Mouse (Mus musculus) midbrain, embryonic 11.5 days (tissue): ENCODE measurements around the gene Trp53bp2. TPM values are rescaled to one million over a fixed set of nuclear protein-coding genes. Genes with fewer than 3 reads are reported as not detected.

Experiments
- ATAC-seq: fragments of 200-750 bp; cut with Nextera tagmentation; 2 replicates; pipeline ENCODE4 v1.8.0; 2017; ENCODE audit warnings: moderate TSS enrichment, moderate library complexity; ENCODE audit not compliant: low FRiP score
- DNase-seq: peaks from one replicate; pipeline ENCODE4 v3.0.0; 2015; ENCODE audit warnings: low spot score; ENCODE audit errors: missing footprints
- H3K27ac ChIP-seq: fragments of 300-500 bp; sonication (generic); 2 replicates; pipeline ENCODE4 v1.5.1; 2014; ENCODE audit warnings: low read depth, low read length
- H3K27me3 ChIP-seq: fragments of 300-500 bp; sonication (generic); 2 replicates; pipeline ENCODE4 v1.6.1; 2014; ENCODE audit warnings: mild to moderate bottlenecking, low read length, moderate library complexity, mixed read lengths; ENCODE audit not compliant: control insufficient read depth, insufficient read depth
- H3K36me3 ChIP-seq: fragments of 300-500 bp; sonication (generic); 2 replicates; pipeline ENCODE4 v1.6.1; 2014; ENCODE audit warnings: mild to moderate bottlenecking, low read length, moderate library complexity, mixed read lengths; ENCODE audit not compliant: control insufficient read depth, insufficient read depth
- H3K4me1 ChIP-seq: fragments of 300-500 bp; sonication (generic); 2 replicates; pipeline ENCODE4 v1.6.1; 2014; ENCODE audit warnings: low read length; ENCODE audit not compliant: control insufficient read depth, insufficient read depth
- H3K4me2 ChIP-seq: fragments of 300-500 bp; sonication (generic); 2 replicates; pipeline ENCODE4 v1.6.1; 2014; ENCODE audit warnings: mild to moderate bottlenecking, moderate library complexity
- H3K4me3 ChIP-seq: fragments of 300-500 bp; sonication (generic); 2 replicates; pipeline ENCODE4 v1.5.1; 2014; ENCODE audit warnings: low read depth, low read length
- H3K9ac ChIP-seq: fragments of 300-500 bp; sonication (generic); 2 replicates; pipeline ENCODE4 v1.6.1; 2014; ENCODE audit warnings: low read length
- H3K9me3 ChIP-seq: fragments of 300-500 bp; sonication (generic); 2 replicates; pipeline ENCODE4 v1.6.1; 2016; ENCODE audit warnings: low read length; ENCODE audit not compliant: control insufficient read depth
- whole genome bisulfite sequencing: fragments of 180-500 bp; shearing (Covaris S2); extraction: QIAGEN DNeasy Blood & Tissue Kit; methylation state at CpG from one replicate; pipeline ENCODE4 v1.1.7; 2014; 5-methylcytosine and 5-hydroxymethylcytosine counted together
- polyA plus RNA-seq: library from polyadenylated mRNA; unstranded; fragments of >200 nt; fragmentation: Nextera tagmentation; extraction: Ambion mirVana; gene quantifications from 2 replicates; pipeline ENCODE4 v1.2.1, GENCODE M21; 2014

The Trp53bp2 gene
- polyA plus RNA-seq, 1 experiment from 2014 or later, result 34.8 TPM

DNA sequence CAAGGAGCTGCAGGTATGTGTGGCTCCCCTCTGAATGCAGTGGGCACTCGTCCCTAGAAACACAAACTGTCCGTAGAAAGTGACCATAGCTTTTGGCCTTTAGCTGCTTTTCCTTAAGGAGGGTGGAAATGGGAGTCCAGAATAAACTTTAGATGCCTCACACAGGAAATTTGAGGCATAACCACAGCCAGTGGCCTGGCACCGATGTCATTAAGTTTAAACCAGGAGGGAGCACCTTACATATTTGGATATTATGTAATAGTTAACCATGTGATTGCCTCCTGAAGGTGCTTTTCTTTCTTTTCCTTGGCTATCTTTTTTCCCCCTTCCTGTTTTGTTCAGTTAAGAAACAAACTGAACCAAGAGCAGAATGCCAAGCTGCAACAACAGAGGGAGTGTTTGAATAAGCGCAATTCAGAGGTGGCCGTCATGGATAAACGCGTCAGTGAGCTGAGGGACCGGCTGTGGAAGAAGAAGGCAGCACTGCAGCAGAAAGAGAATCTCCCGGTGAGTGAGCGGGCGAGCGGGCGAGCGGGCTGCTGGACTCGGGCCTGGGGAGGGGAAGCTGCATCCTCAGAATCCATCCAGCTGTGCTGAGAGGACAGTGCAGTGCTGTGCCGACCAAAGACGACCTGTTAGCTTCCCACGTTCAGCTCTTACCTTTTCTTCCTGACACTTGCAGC, 33.0 kb downstream of the Trp53bp2 start:
- Histone ChIP-seq H3K9ac (no peak overlapping the region), H3K9me3 (no peaks in the 10 kb centered on the region), H3K36me3 (peaks cover 14% of the 10 kb centered on the region; the same call in 1 of the 2 replicates), H3K4me2 (no peak overlapping the region), H3K4me3 (no peak overlapping the region), H3K27me3 (no peaks in the 10 kb centered on the region), H3K4me1 (no peaks in the 10 kb centered on the region), H3K27ac (no peak overlapping the region)
- ATAC-seq, result no peak
- DNase-seq, result peak; percentile 78
- 89% methylated on average over 18 of the region's 18 CpGs for WGBS

- Histone ChIP-seq H3K27ac (no peak overlapping the region), H3K9ac (no peak overlapping the region), H3K4me3 (no peak overlapping the region), H3K36me3 (peaks cover 21% of the 10 kb centered on the region; the same call in 1 of the 2 replicates), H3K27me3 (no peaks in the 10 kb centered on the region), H3K4me1 (no peaks in the 10 kb centered on the region), H3K9me3 (no peaks in the 10 kb centered on the region), H3K4me2 (no peak overlapping the region)
- ATAC-seq (no peak), DNase-seq (peak; percentile 14)
- 80% methylated on average over 2 of the region's 2 CpGs for WGBS
Observed at GRCm38 (mm10) chr1:182444116-182444515, 35.1 kb downstream of the Trp53bp2 start.

DNA sequence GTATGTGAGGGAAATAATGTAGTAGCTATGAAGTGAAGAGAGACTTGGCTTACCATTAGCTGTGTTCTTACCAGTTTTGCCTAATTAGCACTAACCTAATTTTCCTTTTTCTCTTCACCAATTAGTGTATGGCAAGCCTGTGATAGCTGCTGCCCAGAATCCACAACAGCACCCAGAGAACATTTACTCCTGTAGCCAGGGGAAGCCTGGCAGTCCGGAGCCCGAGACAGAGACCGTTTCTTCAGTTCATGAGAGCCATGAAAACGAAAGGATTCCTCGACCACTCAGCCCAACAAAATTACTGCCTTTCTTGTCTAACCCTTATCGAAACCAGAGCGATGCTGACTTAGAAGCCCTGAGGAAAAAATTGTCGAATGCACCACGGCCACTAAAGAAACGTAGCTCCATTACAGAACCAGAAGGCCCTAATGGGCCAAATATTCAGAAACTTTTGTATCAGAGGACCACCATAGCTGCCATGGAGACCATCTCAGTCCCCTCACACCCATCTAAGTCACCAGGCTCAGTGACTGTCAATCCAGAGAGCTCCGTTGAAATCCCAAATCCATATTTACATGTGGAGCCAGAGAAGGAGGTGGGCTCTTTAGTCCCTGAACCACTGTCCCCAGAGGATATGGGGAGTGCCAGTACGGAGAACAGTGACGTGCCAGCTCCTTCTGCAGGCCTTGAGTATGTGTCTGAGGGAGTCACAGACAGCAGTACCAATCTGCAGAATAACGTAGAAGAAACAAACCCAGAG, 39.5 kb downstream of the Trp53bp2 start:
- H3K4me2 ChIP-seq, result no peak overlapping the region
- no peak overlapping the region for H3K27ac ChIP-seq
- no peak overlapping the region for H3K4me3 ChIP-seq

DNA sequence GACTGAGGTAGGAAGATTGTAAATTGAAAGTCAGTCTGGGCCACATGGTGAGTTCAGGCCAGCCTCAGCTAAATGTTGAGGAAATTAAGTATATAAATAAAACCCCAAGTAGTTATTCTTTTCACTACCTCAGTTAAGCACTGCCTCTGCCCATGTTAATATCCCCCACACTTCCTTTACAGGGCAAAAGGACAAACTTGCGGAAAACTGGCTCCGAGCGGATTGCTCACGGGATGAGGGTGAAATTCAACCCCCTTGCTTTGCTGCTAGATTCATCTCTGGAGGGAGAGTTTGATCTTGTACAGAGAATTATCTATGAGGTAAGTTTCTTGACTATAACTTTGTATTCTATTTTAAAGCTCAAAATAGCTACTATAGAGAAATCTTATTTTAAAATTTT, 43.5 kb downstream of the Trp53bp2 start:
- 86% methylated on average over 4 of the region's 4 CpGs for WGBS

More for the DNA sequence above, 39.5 kb downstream of the Trp53bp2 start:
- Histone ChIP-seq H3K27me3 (no peaks in the 10 kb centered on the region), H3K36me3 (peaks cover 22% of the 10 kb centered on the region), H3K4me1 (no peaks in the 10 kb centered on the region), H3K9me3 (no peaks in the 10 kb centered on the region), H3K9ac (no peak overlapping the region)
- DNase-seq (no peak), ATAC-seq (no peak)
- WGBS, result 96% methylated on average over 14 of the region's 14 CpGs

GRCm38 (mm10) chr1:182455080-182455479, 46.1 kb downstream of the Trp53bp2 start:
- Histone ChIP-seq H3K4me2 (no peak overlapping the region), H3K4me1 (no peaks in the 10 kb centered on the region), H3K9ac (no peak overlapping the region), H3K36me3 (peaks cover 5% of the 10 kb centered on the region), H3K9me3 (no peaks in the 10 kb centered on the region), H3K4me3 (no peak overlapping the region), H3K27ac (no peak overlapping the region), H3K27me3 (no peaks in the 10 kb centered on the region)
- WGBS, result 90% methylated on average over 2 of the region's 2 CpGs
- ATAC-seq (no peak), DNase-seq (no peak)

More for the DNA sequence above, 43.5 kb downstream of the Trp53bp2 start:
- H3K9ac ChIP-seq, result no peak overlapping the region
- ATAC-seq, result no peak
- H3K36me3 ChIP-seq, result peaks cover 13% of the 10 kb centered on the region
- no peak overlapping the region for H3K27ac ChIP-seq
- H3K9me3 ChIP-seq, result no peaks in the 10 kb centered on the region
- H3K4me2 ChIP-seq, result no peak overlapping the region
- H3K4me3 ChIP-seq, result no peak overlapping the region
- no peaks in the 10 kb centered on the region for H3K4me1 ChIP-seq
- DNase-seq, result no peak
- no peaks in the 10 kb centered on the region for H3K27me3 ChIP-seq

DNA sequence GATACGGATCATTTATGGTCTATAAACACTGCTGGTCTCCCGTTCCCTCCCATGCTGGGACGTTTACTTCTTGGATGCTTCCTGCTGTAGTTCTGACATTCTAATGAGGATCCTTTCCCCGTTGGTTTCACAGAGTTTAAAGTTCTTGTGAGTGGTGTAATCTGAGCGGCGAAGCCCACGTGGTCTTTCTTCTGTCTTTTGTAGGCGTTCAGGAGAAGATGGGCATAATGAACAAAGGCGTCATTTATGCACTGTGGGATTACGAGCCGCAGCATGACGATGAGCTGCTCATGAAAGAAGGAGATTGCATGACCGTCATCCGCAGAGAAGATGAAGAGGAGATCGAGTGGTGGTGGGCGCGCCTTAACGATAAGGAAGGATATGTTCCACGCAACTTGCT, 49.6 kb downstream of the Trp53bp2 start:
- DNase-seq (no peak), ATAC-seq (no peak)
- WGBS, result 88% methylated on average over 19 of the region's 19 CpGs
- Histone ChIP-seq H3K9ac (no peak overlapping the region), H3K27me3 (no peaks in the 10 kb centered on the region), H3K4me1 (no peaks in the 10 kb centered on the region), H3K27ac (no peak overlapping the region), H3K4me3 (no peak overlapping the region), H3K36me3 (peaks cover 5% of the 10 kb centered on the region), H3K9me3 (no peaks in the 10 kb centered on the region), H3K4me2 (no peak overlapping the region)

DNA sequence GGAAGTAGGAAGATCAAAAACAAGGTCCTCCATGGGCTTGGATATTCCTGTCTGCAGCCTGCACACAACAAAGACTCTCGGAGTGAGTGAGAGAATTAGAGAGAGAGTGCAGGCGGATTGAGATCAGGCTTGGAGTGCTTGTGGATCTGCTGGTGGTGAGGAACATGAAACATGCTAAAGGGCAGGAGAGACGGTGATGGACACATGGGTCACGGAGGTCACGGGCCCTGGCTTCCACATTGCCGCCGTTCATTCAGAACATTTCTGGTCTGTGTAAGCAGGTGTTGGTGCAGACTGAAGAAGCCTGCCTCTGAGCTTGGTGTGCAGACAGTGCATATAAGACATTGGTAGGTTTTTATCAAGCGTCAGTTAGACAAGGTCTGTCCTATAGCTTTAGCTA, 50.5 kb downstream of the Trp53bp2 start:
- H3K36me3 ChIP-seq, result peaks cover 5% of the 10 kb centered on the region
- H3K27ac ChIP-seq, result no peak overlapping the region
- no peaks in the 10 kb centered on the region for H3K4me1 ChIP-seq
- no peaks in the 10 kb centered on the region for H3K27me3 ChIP-seq
- no peak overlapping the region for H3K4me2 ChIP-seq
- no peak for DNase-seq
- H3K9me3 ChIP-seq, result no peaks in the 10 kb centered on the region
- no peak overlapping the region for H3K9ac ChIP-seq
- no peak overlapping the region for H3K4me3 ChIP-seq
- WGBS, result 87% methylated on average over 8 of the region's 8 CpGs
- ATAC-seq, result no peak

DNA sequence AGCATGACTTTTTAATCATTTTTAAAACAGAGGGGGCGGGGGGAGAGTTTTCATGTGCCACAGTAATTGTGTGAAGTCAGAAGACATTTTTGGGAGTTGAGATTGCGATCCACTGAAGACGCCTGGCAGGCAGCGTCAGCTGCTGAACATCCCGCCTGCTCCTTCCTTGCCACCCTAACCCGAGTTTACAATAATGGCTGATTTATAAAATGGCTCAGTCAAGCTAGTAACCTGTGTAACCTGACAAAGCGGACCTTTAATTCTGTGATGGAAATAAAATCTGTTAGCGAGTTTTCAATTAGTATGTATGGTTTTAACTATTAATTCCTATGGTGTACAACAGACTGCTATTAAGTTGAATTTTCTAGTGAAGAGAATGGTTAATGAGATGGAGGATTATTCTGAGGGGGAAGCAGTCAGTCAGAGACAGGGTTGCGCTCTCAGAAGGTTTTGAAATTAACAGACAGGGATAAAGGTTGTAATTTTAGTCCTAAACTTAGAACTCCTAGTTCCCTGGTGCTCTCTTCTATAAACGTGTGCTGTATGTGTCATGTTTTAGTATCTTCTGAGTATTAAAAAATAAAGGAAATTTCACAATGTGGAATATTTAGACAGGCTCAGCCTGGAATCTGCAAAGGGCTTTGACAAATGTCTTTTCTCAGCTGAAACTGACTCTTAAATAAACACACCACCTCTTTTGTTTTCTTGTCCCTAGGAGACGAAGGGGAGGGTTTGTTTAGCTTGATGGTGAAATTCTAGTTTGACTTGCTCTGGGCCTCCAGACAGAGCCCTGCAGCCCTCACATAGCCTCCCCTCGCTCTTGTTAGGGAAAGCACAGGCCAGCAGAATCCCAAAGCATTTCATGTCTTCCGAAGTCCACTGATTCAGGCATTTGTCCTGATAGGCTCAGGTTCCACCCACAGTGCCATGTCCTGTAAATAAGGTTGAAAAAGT, 51.6 kb downstream of the Trp53bp2 start:
- H3K27ac ChIP-seq, result peak overlapping the region; percentile 41; the same call in 1 of the 2 replicates
- DNase-seq (no peak), ATAC-seq (no peak)
- H3K4me3 ChIP-seq, result no peak overlapping the region
- H3K9me3 ChIP-seq, result no peaks in the 10 kb centered on the region
- H3K9ac ChIP-seq, result no peak overlapping the region
- no peaks in the 10 kb centered on the region for H3K27me3 ChIP-seq
- 76% methylated on average over 13 of the region's 13 CpGs for WGBS
- H3K36me3 ChIP-seq, result peaks cover 4% of the 10 kb centered on the region
- H3K4me2 ChIP-seq, result no peak overlapping the region
- no peaks in the 10 kb centered on the region for H3K4me1 ChIP-seq
